Mouse (Mus musculus) regulatory T cell (primary cell): ENCODE data around the gene Cebpe.

Experiments
- in situ Hi-C: fragments of 300-600 bp; cut with MboI, MseI; formaldehyde crosslinking; loops from one replicate; pipeline ENCODE4 v1.15.1; 2025; ENCODE audit warnings: high pct_unique_total_duplicates

Cebpe gene

DNA sequence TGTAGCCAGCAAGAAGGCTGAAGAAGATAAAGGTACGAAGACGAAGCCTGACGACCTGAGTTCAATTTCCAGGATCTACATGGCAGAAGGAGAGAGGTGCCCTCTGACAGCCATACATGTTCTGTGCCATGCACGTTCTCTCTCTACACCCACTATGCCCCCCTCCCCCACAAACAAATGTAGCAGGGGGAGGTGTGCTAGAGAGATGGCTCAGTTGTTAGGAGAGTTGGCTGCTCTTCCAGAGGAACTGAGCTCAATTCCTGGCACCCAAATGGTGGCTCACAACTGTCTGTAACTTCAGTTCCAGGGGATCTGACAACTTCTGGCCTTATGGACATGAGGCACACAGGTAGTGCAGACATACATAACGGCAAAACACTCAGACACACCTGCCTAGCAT is 35.7 kb downstream of the Cebpe start:
- in situ Hi-C loops = no loop called here

DNA sequence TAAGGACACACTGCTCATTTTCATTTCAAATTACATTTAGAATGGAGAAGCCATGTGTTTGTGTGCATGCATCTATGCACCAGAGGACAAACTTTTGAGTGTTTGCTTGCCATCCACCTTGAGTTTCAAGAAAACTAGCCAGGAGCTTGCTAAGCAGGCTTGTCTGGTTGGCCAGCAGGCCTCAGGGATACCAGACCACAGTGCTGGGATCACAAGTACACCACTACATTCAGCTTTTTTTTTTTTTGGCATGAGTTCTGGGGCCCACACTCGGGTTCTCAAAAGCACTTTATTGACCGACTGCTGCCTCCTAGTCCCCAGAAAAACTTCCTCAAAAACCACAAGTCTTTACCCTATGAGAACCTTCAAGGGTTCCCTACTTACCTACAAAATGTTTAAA is 37.7 kb downstream of the Cebpe start:
- in situ Hi-C loops = no loop called here

- in situ Hi-C loops = no loop called here
Measured at GRCm38 (mm10) chr14:54669381-54669780, 42.6 kb downstream of the Cebpe start.

DNA sequence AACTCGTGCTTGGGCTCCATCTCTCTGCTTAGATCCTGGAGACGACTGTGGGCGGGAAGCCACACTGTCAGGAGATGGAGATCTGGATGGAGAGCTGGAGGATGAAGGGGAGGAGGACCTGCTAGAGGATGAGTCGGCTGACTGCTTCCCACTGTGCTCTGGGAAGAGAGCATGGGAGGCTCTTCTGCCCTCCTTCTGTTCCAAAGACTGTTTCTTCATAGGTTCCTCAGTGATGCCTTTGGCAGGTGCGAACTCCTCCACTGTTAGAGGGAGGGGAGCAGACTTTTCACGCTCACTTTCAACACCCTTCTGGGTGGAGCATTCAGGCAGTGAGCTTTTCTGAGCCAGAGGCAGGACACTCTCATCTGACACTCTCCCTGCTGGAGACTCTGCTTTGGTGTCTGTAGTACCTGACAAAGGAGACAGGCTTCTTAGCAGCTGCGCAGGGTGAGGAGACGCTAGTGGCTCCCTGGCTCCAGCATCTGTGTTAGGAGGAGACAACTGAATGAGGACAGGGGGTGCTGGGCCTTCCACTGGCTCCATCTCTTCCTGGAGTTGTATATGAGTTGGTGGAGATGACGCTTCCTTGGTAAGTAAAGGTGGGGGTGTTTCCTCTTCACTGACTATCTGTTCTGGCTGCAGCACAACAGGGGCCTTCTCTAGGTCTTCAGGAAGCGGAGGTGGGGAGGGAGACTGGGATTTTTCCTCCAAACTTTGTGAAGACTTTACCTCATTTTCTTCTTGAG is 47.3 kb downstream of the Cebpe start:
- in situ Hi-C loops = no loop called here
